Mouse (Mus musculus): ENCODE results near the gene Lrrc38.

DNA sequence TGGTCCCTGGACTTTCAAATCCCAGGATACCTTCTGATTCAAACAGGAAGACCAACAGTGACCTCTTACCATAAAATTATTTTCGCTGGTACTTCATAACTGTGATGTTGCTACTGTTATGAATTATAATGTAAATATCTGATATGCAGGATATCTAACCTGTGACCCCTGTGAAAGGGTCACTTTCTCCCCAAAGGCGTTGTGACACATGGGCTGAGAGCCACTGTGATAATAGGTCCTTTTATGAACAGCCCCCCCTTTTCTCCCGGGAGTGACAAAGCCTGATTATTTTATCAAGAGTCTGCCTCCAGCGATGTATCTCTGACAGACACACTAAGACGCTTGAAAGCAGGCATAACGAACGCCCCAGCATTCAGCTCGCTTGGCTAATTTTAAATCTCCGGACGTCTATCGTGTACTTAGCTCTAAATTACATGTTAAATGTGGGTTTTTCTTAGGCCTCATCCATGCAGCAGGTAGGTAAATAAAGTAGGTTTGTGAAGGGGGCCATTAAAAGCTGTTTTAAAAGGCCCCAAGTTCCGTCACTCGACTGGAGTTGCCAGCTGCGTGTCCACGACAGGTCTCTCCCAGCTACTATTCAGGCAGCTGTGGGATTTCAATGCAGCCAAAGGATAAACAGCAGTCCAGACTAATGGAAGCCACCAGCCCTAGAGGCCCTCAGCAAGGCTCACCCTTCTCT lies 24.5 kb upstream of the Lrrc38 start:
- TF ChIP-seq ZMIZ1 (IDR thresholded peaks at IDR 0.05; ENCODE audit: low read depth, low read length) (no peak), MAZ (IDR thresholded peaks at IDR 0.05; ENCODE audit: low read depth, low read length) (no peak), ETS1 (conservative IDR thresholded peaks at IDR 0.05; ENCODE audit: low read depth, low read length) (no peak), ZKSCAN1 (IDR thresholded peaks at IDR 0.05; ENCODE audit: borderline replicate concordance, low read depth, low read length) (no peak), RCOR1 (conservative IDR thresholded peaks at IDR 0.05; ENCODE audit: low read depth, low read length) (no peak), CTCF (conservative IDR thresholded peaks at IDR 0.05 in 1 of 2, IDR thresholded peaks at IDR 0.05 in 1 of 2; ENCODE audit: low read depth in 2 of 2, low read length in 2 of 2) (no peak), JUN (IDR thresholded peaks at IDR 0.05; ENCODE audit: insufficient read depth, low read depth, low read length) (no peak), MXI1 (IDR thresholded peaks at IDR 0.05; ENCODE audit: low read depth, low read length) (no peak), POLR2AphosphoS2 (IDR thresholded peaks at IDR 0.05; ENCODE audit: low read depth, low read length) (no peak), HCFC1 (IDR thresholded peaks at IDR 0.05; ENCODE audit: low read depth, low read length) (no peak), POLR2A (IDR thresholded peaks at IDR 0.05; ENCODE audit: low read depth, low read length) (no peak), CHD1 (IDR thresholded peaks at IDR 0.05; ENCODE audit: low read depth, low read length) (no peak), USF1 (IDR thresholded peaks at IDR 0.05; ENCODE audit: low read depth, low read length) (no peak)
